Mouse (Mus musculus) layer of hippocampus, adult 8-10 months (tissue): ENCODE results near the gene Fkbp3. TPM values are rescaled to one million over a fixed set of nuclear protein-coding genes. Genes with fewer than 3 reads are reported as not detected.

Source experiments
- DNase-seq, 2 experiments: peaks; one replicate each; pipeline ENCODE4 v3.0.0; 2022; ENCODE audit warnings: low spot score in 2 of 2
- total RNA-seq, 4 experiments: library from RNA; stranded (reverse); gene quantifications; 2 replicates each; pipeline ENCODE4 v1.2.4; 2022

Fkbp3 gene
- total RNA-seq, 4 experiments from 2014 or later, result 137 to 180 (median 153) TPM

DNA sequence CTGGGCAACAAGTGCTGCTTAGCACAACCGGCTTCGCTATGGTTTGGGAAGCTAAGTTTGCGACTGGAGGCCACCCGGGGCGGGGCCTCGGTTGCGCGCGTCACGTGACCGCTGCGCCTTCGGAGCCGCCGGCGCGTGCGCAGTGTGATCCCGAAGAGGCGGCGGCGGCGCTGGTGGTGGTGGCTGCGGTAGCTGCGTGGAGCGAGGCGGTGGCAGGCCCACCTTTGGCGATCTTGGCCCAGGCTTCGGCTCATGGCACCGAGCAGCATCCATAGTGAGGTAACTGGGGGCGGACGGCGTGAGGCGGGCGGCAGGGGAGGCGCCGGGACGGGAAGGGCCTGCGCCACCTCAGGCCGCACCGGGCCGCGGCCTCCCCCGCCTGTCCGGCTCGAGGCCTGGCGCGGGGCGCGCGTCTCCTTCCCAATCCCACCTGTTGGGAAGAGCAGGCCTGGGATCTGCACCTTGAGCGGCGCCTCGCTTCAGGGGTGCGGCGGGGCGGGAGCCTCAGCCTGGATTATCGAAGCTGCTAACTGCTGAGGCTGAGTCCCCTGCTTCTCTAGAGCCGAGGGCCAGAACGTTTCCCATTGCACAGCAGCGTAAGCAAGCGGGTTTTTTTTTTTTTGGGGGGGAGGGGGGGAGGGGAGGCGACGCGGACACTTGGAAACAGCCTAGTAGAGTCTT, 37.5 kb downstream of the Fkbp3 start, which contains the start of gene Prpf39:
TSS of gene Prpf39 (plus strand) at position 144 of the 681 bp plus-strand sequence.
- DNase-seq, result peak; percentile 71 to 90

DNA sequence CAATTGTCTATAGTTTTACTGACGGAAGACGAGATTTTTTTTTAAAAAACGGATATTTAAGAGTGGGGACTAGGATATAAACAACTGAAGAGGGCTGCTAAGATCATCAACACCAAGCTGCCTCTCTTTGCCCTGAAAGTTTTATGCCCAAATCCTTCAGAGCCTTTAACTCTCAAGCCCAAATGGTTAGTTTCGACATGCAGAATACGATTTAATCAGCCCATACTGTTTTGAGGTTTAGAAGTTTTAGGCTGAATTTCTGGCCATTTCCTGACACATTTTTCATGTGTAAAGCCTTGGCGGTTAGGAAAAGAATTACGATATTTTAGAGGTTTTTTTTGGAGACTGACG, 38.0 kb downstream of the Fkbp3 start:
- DNase-seq, result no peak

DNA sequence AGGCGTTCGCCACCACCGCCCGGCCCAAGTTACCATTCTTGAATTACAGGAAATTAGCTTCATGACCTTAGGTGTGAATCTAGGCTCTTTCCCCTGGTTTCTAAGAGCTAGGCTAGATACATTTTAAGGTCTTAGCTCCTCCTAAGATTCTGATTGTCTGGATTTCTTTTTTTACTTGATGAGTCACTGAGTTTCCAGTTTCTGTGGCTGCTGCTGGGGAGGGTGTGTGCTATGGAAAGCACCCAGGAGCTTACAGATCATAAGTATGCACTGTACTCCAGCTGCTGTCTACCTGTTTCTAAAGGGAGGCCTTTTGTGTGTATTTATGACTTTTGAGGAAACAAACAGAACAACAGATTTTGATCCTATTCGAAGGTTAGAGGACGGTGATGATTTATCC, 51.0 kb downstream of the Fkbp3 start:
- DNase-seq, result no peak

Other genes starting within 250 kb of the Fkbp3 start
- 10 to 100 TPM in 3 of 4 experiments, 1 to 10 TPM in 1; 9.4 to 19.4 (median 13.2) TPM for gene Gm527, start 156.1 kb downstream of the Fkbp3 start, total RNA-seq
- 10 to 100 TPM; 20.0 to 24.8 (median 22.9) TPM for gene Klhl28, start 108.5 kb downstream of the Fkbp3 start, total RNA-seq
- gene Togaram1, start 108.2 kb downstream of the Fkbp3 start, total RNA-seq, result 10 to 100 TPM; 45.9 to 58.8 (median 52.1) TPM
- gene Prpf39, start 37.7 kb downstream of the Fkbp3 start, total RNA-seq, result 10 to 100 TPM; 39.2 to 56.3 (median 48.3) TPM
- gene Fancm, start 1.6 kb upstream of the Fkbp3 start, total RNA-seq, result 10 to 100 TPM; 11.2 to 16.1 (median 14.8) TPM
- under 1 TPM in 3 of 4 experiments, not detected in 1; 0.23 to 0.62 (median 0.31) TPM for gene Mis18bp1, start 98.6 kb upstream of the Fkbp3 start, total RNA-seq
- gene Wdr20rt, start 151.5 kb upstream of the Fkbp3 start, total RNA-seq, result under 1 TPM in 2 of 4 experiments, not detected in 2; 0.19 to 0.27 TPM